Mouse (Mus musculus) hindbrain, embryonic 16.5 days (tissue): ENCODE data around the gene A830005F24Rik. TPM values are rescaled to one million over a fixed set of nuclear protein-coding genes. Genes with fewer than 3 reads are reported as not detected.

Experiments used
- ATAC-seq: fragments of 200-750 bp; cut with Nextera tagmentation; 2 replicates; pipeline ENCODE4 v1.8.0; 2017; ENCODE audit warnings: moderate TSS enrichment, moderate library complexity
- H3K27ac ChIP-seq: fragments of 300-500 bp; sonication (generic); 2 replicates; pipeline ENCODE4 v1.5.1; 2014; ENCODE audit warnings: low read depth, mild to moderate bottlenecking, control low read depth, low read length, moderate library complexity
- H3K27me3 ChIP-seq: fragments of 300-500 bp; sonication (generic); replicated peaks from 2 replicates; pipeline ENCODE4 v1.6.1; 2014; ENCODE audit warnings: low read length; ENCODE audit not compliant: control insufficient read depth, insufficient read depth
- H3K36me3 ChIP-seq: fragments of 300-500 bp; sonication (generic); 2 replicates; pipeline ENCODE4 v1.6.1; 2014; ENCODE audit warnings: mild to moderate bottlenecking, low read length, moderate library complexity, mixed read lengths; ENCODE audit not compliant: control insufficient read depth, insufficient read depth
- H3K4me1 ChIP-seq: fragments of 300-500 bp; sonication (generic); 2 replicates; pipeline ENCODE4 v1.6.1; 2014; ENCODE audit warnings: low read depth, low read length; ENCODE audit not compliant: control insufficient read depth, insufficient read depth
- H3K4me2 ChIP-seq: fragments of 300-500 bp; sonication (generic); 2 replicates; pipeline ENCODE4 v1.6.1; 2014; ENCODE audit warnings: mild to moderate bottlenecking, low read length, control low read depth, moderate library complexity
- H3K4me3 ChIP-seq: fragments of 300-500 bp; sonication (generic); 2 replicates; pipeline ENCODE4 v1.5.1; 2014; ENCODE audit warnings: mild to moderate bottlenecking, low read length, control low read depth, moderate library complexity
- H3K9ac ChIP-seq: fragments of 300-500 bp; sonication (generic); 2 replicates; pipeline ENCODE4 v1.6.1; 2014; ENCODE audit warnings: low read depth, mild to moderate bottlenecking, control low read depth, low read length, moderate library complexity
- H3K9me3 ChIP-seq: fragments of 300-500 bp; sonication (generic); 2 replicates; pipeline ENCODE4 v1.6.1; 2014; ENCODE audit warnings: mild to moderate bottlenecking, low read length, moderate library complexity; ENCODE audit not compliant: control insufficient read depth
- WGBS: fragments of 180-500 bp; shearing (Covaris S2); extraction: QIAGEN DNeasy Blood & Tissue Kit; methylation state at CpG from one replicate; pipeline ENCODE4 v1.1.7; 2014; 5-methylcytosine and 5-hydroxymethylcytosine counted together
- polyA plus RNA-seq: library from polyadenylated mRNA; unstranded; fragments of >200 nt; fragmentation: Nextera tagmentation; extraction: Ambion mirVana; gene quantifications from 2 replicates; pipeline ENCODE4 v1.2.1, GENCODE M21; 2015

Gene A830005F24Rik
- polyA plus RNA-seq, 1 experiment from 2014 or later: 4.0 TPM

DNA sequence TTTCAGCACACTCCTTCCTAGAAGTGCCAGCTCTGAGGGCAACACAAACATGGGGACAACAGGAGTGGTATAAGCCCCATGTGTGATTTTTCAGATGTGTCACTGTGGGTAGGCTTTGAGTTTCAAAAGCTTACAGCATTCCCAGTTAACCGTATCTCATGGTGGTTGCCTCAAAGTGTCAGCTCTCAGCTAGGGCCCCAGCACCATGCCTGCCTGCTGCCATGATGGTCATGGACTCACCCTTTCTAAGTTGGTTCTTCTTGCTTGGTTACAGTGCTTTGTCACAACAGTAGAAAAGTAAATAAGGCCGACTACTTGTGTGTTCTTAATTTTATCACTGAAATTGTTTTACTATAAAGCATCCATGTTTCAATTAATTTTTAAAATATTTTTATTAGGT is 18.1 kb downstream of the A830005F24Rik start:
- H3K27ac ChIP-seq: no peak overlapping the region
- H3K9me3 ChIP-seq: no peaks in the 10 kb centered on the region
- H3K4me1 ChIP-seq: no peaks in the 10 kb centered on the region
- H3K9ac ChIP-seq: no peak overlapping the region
- H3K36me3 ChIP-seq: no peaks in the 10 kb centered on the region
- H3K4me2 ChIP-seq: no peak overlapping the region
- no peak overlapping the region for H3K4me3 ChIP-seq
- ATAC-seq: no peak
- no peaks in the 10 kb centered on the region for H3K27me3 ChIP-seq
- 81% methylated on average over 2 of the region's 2 CpGs for WGBS

DNA sequence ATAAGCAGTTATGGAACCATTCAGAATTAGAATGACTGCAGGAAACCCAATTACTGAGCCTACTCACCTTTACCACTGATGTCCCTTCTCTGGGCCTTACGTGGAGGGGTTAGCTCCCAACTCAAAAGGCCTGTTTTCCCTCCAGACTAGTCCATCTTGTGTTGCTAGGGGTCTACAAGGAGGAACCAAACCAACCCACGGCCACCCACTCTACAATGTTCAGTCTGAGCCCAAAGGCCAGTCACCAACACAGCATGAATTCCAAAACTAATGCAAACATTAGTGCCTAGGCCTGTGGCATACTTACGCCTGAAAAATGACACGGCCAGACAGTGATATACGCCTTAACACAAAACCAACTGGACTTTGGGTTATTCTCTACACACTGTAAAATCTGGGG is 20.1 kb downstream of the A830005F24Rik start:
- no peak for ATAC-seq
- Histone ChIP-seq H3K9me3 (no peaks in the 10 kb centered on the region), H3K9ac (no peak overlapping the region), H3K4me3 (no peak overlapping the region), H3K4me1 (peaks cover 2% of the 10 kb centered on the region; the same call in 1 of the 2 replicates), H3K27me3 (no peaks in the 10 kb centered on the region), H3K4me2 (no peak overlapping the region), H3K36me3 (peaks cover 2% of the 10 kb centered on the region; the same call in 1 of the 2 replicates), H3K27ac (no peak overlapping the region)
- WGBS: 89% methylated on average over 5 of the region's 5 CpGs

DNA sequence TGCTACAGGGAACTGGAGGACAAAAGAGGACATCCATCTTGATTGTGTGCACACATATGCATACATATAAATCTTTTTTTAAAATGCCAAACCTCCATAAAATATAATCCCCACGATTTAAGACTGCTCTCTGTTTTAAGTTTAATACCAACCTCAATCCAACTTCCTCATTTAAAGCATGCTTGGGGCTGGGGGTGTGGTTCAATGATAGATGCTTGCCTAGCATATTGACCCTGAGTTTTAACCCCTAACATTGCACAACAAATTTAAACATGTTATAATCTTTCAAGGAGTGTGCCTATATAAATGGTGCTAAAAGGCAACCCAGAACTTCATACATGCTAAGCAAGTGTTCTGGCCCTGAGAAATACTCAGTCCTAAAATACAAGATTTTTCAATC is 27.1 kb downstream of the A830005F24Rik start:
- Histone ChIP-seq H3K4me3 (no peak overlapping the region), H3K9me3 (no peaks in the 10 kb centered on the region), H3K27ac (no peak overlapping the region), H3K9ac (no peak overlapping the region), H3K4me2 (no peak overlapping the region), H3K27me3 (no peaks in the 10 kb centered on the region), H3K36me3 (peaks cover 2% of the 10 kb centered on the region; the same call in 1 of the 2 replicates), H3K4me1 (peaks cover 29% of the 10 kb centered on the region)
- no peak for ATAC-seq
- 57% methylated on average over 1 of the region's 1 CpGs for WGBS

DNA sequence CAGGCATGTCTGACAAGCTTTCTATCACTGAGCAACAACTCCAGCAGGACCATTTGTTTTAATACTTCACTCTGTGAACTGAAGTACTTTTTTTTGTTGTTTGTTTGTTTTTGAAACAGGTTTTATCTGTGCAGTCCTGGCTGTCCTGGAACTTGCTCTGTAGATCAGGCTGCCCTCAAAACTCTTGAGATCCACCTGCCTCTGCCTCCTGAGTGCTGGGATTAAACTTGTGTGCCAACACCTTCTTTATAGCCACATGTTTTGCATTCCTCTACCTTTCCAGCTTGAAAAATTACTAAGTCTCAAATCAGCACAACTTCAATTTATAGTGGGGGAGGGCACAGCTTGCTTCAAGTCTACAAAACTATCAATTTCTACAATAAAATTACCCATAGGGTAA is 31.0 kb downstream of the A830005F24Rik start:
- Histone ChIP-seq H3K4me1 (peaks cover 27% of the 10 kb centered on the region), H3K9me3 (no peaks in the 10 kb centered on the region), H3K27ac (no peak overlapping the region), H3K4me2 (peak overlapping the region; percentile 37), H3K4me3 (no peak overlapping the region), H3K36me3 (no peaks in the 10 kb centered on the region), H3K9ac (no peak overlapping the region), H3K27me3 (no peaks in the 10 kb centered on the region)
- ATAC-seq: no peak

DNA sequence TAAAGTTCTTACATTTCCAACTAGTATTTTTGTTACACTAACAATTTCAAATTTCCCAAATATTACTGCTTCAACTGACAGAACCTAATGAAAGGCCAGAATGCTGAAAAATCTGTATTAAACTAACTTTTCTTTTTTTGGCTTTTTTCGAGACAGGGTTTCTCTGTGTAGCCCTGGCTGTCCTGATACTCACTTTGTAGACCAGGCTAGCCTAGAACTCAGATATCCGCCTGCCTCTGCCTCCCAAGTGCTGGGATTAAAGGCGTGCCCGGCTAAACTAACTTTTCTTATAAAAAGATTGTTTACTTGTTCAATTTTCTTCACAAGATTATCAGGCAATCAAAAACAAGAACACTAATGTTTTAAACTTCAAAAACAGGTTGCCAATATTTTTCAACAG is 31.5 kb downstream of the A830005F24Rik start:
- 47% methylated on average over 4 of the region's 4 CpGs for WGBS
- peak overlapping the region; percentile 76 for H3K4me2 ChIP-seq
- no peaks in the 10 kb centered on the region for H3K9me3 ChIP-seq
- H3K36me3 ChIP-seq: no peaks in the 10 kb centered on the region
- H3K27ac ChIP-seq: no peak overlapping the region
- no peak for ATAC-seq
- H3K9ac ChIP-seq: no peak overlapping the region
- H3K4me3 ChIP-seq: peak overlapping the region; percentile 82
- H3K4me1 ChIP-seq: peaks cover 24% of the 10 kb centered on the region
- H3K27me3 ChIP-seq: no peaks in the 10 kb centered on the region

DNA sequence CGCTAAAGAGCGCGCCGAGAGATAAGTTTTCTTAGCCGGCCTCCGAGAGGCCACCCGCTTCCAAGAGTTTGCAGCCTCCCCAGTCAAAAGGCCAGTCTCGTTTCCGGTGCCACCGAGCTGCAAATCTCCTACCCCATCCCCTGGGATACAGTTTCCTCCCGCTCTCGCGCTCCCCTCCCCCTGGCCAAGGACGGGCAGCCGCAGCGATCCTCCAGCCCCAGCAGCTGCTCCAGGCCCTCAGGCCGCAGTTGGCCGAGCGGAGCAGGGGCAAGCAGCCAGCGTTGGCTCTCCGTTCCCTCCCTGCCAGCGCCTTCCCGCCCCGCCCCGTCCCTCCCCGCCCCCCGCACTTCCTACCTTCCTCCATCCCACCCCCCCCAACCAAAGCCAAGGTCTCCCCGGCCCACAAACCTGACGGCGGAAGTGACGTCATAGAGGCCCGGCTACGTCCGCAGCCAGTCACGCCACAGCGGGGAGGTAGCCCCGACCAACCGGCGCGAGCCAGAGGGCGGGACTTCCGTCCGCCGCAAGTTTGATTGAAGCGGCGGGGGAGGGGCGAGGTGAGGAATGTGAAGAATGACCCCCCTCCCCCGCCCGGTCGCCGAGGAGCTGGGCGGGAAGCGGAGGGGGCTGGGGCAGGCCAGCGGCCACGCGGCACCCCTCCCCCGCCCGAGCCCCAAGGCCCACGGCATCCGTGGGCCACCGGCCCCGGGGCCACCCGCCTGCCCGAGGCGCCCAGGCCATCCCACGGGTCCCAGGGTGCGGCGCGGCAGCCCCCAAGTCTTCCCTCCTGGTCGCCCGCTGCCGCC is 32.3 kb downstream of the A830005F24Rik start:
- Histone ChIP-seq H3K36me3 (no peaks in the 10 kb centered on the region), H3K9me3 (no peaks in the 10 kb centered on the region), H3K4me3 (peak overlapping the region; percentile 82), H3K4me1 (peaks cover 18% of the 10 kb centered on the region), H3K4me2 (peak overlapping the region; percentile 76), H3K9ac (peak overlapping the region; percentile 100), H3K27ac (peak overlapping the region; percentile 100), H3K27me3 (no peaks in the 10 kb centered on the region)
- ATAC-seq: peak; percentile 84
- WGBS: under 1% methylated on average over 52 of the region's 72 CpGs

DNA sequence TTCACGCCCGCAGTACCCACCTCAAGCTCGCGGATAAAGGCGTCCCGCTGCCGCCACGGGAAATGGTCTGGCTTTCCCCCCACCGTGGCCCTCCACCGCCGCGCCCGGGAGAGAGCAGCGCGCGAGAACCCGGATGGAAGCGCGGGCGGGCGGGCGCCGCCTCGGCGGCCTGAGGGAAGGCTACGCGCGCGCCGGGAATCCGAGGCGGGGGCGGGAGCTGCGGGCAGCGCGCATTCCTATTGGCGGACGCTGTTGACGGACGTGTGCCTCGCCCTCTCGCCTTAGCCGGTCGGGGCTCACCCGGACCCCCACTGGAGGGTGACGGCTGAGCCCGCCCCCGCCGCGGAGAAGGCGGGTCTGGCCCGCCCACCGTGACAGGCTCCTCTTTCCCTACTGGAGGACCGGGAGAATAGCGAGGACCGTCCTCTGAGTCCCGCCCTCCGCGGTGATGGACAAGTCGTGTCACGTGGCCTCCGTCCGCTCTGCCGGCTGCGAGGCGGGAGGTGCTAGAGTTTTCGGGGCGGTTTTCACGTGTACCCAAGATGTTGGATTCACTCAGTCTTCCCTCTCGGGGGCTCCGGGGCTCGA is 33.1 kb downstream of the A830005F24Rik start:
- H3K36me3 ChIP-seq: no peaks in the 10 kb centered on the region
- H3K4me2 ChIP-seq: peak overlapping the region; percentile 86
- ATAC-seq: peak; percentile 98
- H3K4me3 ChIP-seq: peak overlapping the region; percentile 82
- H3K4me1 ChIP-seq: peaks cover 15% of the 10 kb centered on the region
- H3K9ac ChIP-seq: peak overlapping the region; percentile 100
- no peaks in the 10 kb centered on the region for H3K27me3 ChIP-seq
- WGBS: 0% methylated on average over 46 of the region's 72 CpGs
- peak overlapping the region; percentile 100 for H3K27ac ChIP-seq
- no peaks in the 10 kb centered on the region for H3K9me3 ChIP-seq

DNA sequence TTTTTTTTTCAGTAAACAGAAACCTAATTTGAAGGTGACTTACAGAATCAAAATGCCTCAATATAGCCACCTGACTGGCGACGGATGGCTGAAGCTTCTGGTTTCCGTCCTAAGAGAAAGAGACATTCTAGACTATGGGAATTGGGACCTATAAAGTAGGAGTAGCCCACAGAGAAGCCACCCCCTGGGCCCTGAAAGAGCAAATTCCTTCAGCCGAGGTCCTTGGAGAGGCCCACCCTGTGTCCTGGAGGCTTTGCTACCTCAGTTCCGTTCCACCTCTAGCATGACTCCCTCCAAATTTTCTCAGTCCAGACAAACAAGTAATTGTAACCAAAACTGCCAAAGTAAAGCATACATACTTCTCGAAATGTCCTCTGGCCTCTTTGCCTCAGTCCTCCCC is 34.3 kb downstream of the A830005F24Rik start:
- no peaks in the 10 kb centered on the region for H3K9me3 ChIP-seq
- peaks cover 17% of the 10 kb centered on the region for H3K4me1 ChIP-seq
- no peak overlapping the region for H3K4me2 ChIP-seq
- 92% methylated on average over 6 of the region's 6 CpGs for WGBS
- no peak overlapping the region for H3K27ac ChIP-seq
- no peak overlapping the region for H3K9ac ChIP-seq
- ATAC-seq: no peak
- H3K36me3 ChIP-seq: no peaks in the 10 kb centered on the region
- no peaks in the 10 kb centered on the region for H3K27me3 ChIP-seq
- no peak overlapping the region for H3K4me3 ChIP-seq

DNA sequence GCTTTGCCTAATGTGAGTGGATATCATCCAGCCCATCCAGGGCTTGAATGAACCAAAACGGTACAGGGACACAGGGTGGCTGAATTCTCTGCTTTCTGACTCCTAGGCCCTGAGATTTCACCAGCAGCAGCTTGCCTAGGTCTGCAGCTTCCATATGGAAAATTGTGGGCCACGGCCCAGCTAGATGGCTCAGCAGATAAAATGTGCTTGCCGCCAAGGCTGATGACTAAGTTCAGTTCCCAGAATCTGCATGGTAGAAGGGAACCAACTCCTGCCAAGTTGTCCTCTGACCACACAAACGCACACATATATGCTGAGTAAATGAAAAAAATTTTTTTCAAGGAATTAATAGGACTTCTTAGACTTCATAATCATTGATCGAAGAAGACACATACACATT is 34.9 kb downstream of the A830005F24Rik start:
- Histone ChIP-seq H3K9ac (no peak overlapping the region), H3K4me1 (peaks cover 23% of the 10 kb centered on the region), H3K27ac (no peak overlapping the region), H3K4me2 (no peak overlapping the region), H3K4me3 (no peak overlapping the region), H3K36me3 (no peaks in the 10 kb centered on the region), H3K9me3 (no peaks in the 10 kb centered on the region), H3K27me3 (no peaks in the 10 kb centered on the region)
- 95% methylated on average over 5 of the region's 5 CpGs for WGBS
- ATAC-seq: no peak
